Mouse (Mus musculus) intestine, embryonic 15.5 days (tissue): Measurements from ENCODE around the gene She. TPM values are rescaled to one million over a fixed set of nuclear protein-coding genes. Genes with fewer than 3 reads are reported as not detected.

Experiments used
- ATAC-seq: fragments of 200-750 bp; cut with Nextera tagmentation; 2 replicates; pipeline ENCODE4 v1.8.0; 2017; ENCODE audit warnings: moderate TSS enrichment, moderate library complexity
- H3K27ac ChIP-seq: fragments of 300-500 bp; sonication (generic); 2 replicates; pipeline ENCODE4 v1.5.1; 2015; ENCODE audit warnings: mild to moderate bottlenecking, inconsistent platforms
- H3K27me3 ChIP-seq: fragments of 300-500 bp; sonication (generic); replicated peaks from 2 replicates; pipeline ENCODE4 v1.6.1; 2015; ENCODE audit warnings: inconsistent platforms
- H3K36me3 ChIP-seq: fragments of 300-500 bp; sonication (generic); 2 replicates; pipeline ENCODE4 v1.6.1; 2015; ENCODE audit warnings: inconsistent platforms
- H3K4me1 ChIP-seq: fragments of 300-500 bp; sonication (generic); replicated peaks from 2 replicates; pipeline ENCODE4 v1.6.1; 2015; ENCODE audit warnings: inconsistent platforms
- H3K4me2 ChIP-seq: fragments of 300-500 bp; sonication (generic); replicated peaks from 2 replicates; pipeline ENCODE4 v1.6.1; 2015; ENCODE audit warnings: mild to moderate bottlenecking, inconsistent platforms
- H3K4me3 ChIP-seq: fragments of 300-500 bp; sonication (generic); replicated peaks from 2 replicates; pipeline ENCODE4 v1.5.1; 2015; ENCODE audit warnings: inconsistent platforms
- H3K9ac ChIP-seq: fragments of 300-500 bp; sonication (generic); 2 replicates; pipeline ENCODE4 v1.6.1; 2015; ENCODE audit warnings: inconsistent platforms
- H3K9me3 ChIP-seq: fragments of 300-500 bp; sonication (generic); 2 replicates; pipeline ENCODE4 v1.6.1; 2016; ENCODE audit warnings: inconsistent platforms
- WGBS: fragments of 180-500 bp; shearing (Covaris S2); methylation state at CpG from one replicate; pipeline ENCODE4 v1.1.7; 2015; 5-methylcytosine and 5-hydroxymethylcytosine counted together
- polyA plus RNA-seq: library from polyadenylated mRNA; unstranded; fragments of >200 nt; fragmentation: Nextera tagmentation; extraction: Ambion mirVana; gene quantifications from 2 replicates; pipeline ENCODE4 v1.2.1, GENCODE M21; 2015

She gene
- polyA plus RNA-seq, 1 experiment from 2014 or later = 3.8 TPM

- no peak overlapping the region for H3K27ac ChIP-seq
Measured at GRCm38 (mm10) chr3:89896571-89896970, 65.4 kb downstream of the She start.

GRCm38 (mm10) chr3:89897204-89897796 is 66.1 kb downstream of the She start:
- Histone ChIP-seq H3K9ac (no peak overlapping the region; the same call in 1 of the 2 replicates), H3K4me2 (no peak overlapping the region), H3K27ac (no peak overlapping the region), H3K36me3 (no peaks in the 10 kb centered on the region), H3K4me3 (no peak overlapping the region), H3K4me1 (0 out of 2 replicates have a peak, but pooled peaks cover 4% of the 10 kb centered on the region), H3K9me3 (no peaks in the 10 kb centered on the region), H3K27me3 (no peaks in the 10 kb centered on the region)
- ATAC-seq = no peak
- 64% methylated on average over 8 of the region's 8 CpGs for WGBS

More at GRCm38 (mm10) chr3:89896571-89896970, 65.4 kb downstream of the She start:
- H3K4me3 ChIP-seq = no peak overlapping the region
- H3K36me3 ChIP-seq = no peaks in the 10 kb centered on the region
- no peak overlapping the region for H3K4me2 ChIP-seq
- no peaks in the 10 kb centered on the region for H3K9me3 ChIP-seq
- no peak for ATAC-seq
- no peaks in the 10 kb centered on the region for H3K27me3 ChIP-seq
- no peak overlapping the region for H3K9ac ChIP-seq
- 40% methylated on average over 5 of the region's 5 CpGs for WGBS
- 0 out of 2 replicates have a peak, but pooled peaks cover 4% of the 10 kb centered on the region for H3K4me1 ChIP-seq

- H3K36me3 ChIP-seq = no peaks in the 10 kb centered on the region
- no peak overlapping the region for H3K27ac ChIP-seq
- H3K4me3 ChIP-seq = no peak overlapping the region
- H3K9me3 ChIP-seq = no peaks in the 10 kb centered on the region
- H3K27me3 ChIP-seq = no peaks in the 10 kb centered on the region
- no peak overlapping the region for H3K9ac ChIP-seq
- H3K4me1 ChIP-seq = 0 out of 2 replicates have a peak, but pooled peaks cover 4% of the 10 kb centered on the region
- no peak overlapping the region for H3K4me2 ChIP-seq
- no peak for ATAC-seq
- 81% methylated on average over 10 of the region's 10 CpGs for WGBS
Measured at GRCm38 (mm10) chr3:89898011-89898410, 66.8 kb downstream of the She start.

GRCm38 (mm10) chr3:89898870-89899510 is 67.8 kb downstream of the She start:
- no peak overlapping the region for H3K4me3 ChIP-seq
- no peak overlapping the region for H3K9ac ChIP-seq
- 0 out of 2 replicates have a peak overlapping the region, but pooled peaks have one; percentile 27 for H3K27ac ChIP-seq
- no peak overlapping the region for H3K4me2 ChIP-seq
- no peak for ATAC-seq
- H3K9me3 ChIP-seq = no peaks in the 10 kb centered on the region
- H3K4me1 ChIP-seq = 0 out of 2 replicates have a peak, but pooled peaks cover 4% of the 10 kb centered on the region
- 60% methylated on average over 5 of the region's 5 CpGs for WGBS
- H3K27me3 ChIP-seq = no peaks in the 10 kb centered on the region
- no peaks in the 10 kb centered on the region for H3K36me3 ChIP-seq

- Histone ChIP-seq H3K4me1 (0 out of 2 replicates have a peak, but pooled peaks cover 4% of the 10 kb centered on the region), H3K27ac (no peak overlapping the region), H3K4me2 (no peak overlapping the region), H3K9ac (no peak overlapping the region), H3K4me3 (no peak overlapping the region), H3K27me3 (no peaks in the 10 kb centered on the region), H3K36me3 (no peaks in the 10 kb centered on the region), H3K9me3 (no peaks in the 10 kb centered on the region)
- 68% methylated on average over 8 of the region's 8 CpGs for WGBS
- no peak for ATAC-seq
Measured at GRCm38 (mm10) chr3:89899511-89899908, 68.3 kb downstream of the She start.

- ATAC-seq = no peak
- 71% methylated on average over 3 of the region's 3 CpGs for WGBS
Measured at GRCm38 (mm10) chr3:89907846-89908245, 76.7 kb downstream of the She start.

More at GRCm38 (mm10) chr3:89907846-89908245, 76.7 kb downstream of the She start:
- Histone ChIP-seq H3K9ac (no peak overlapping the region), H3K4me3 (no peak overlapping the region), H3K27ac (no peak overlapping the region), H3K27me3 (no peaks in the 10 kb centered on the region; the same call in 1 of the 2 replicates), H3K4me1 (peaks cover 11% of the 10 kb centered on the region; the same call in 1 of the 2 replicates), H3K9me3 (no peaks in the 10 kb centered on the region), H3K36me3 (no peaks in the 10 kb centered on the region), H3K4me2 (no peak overlapping the region)

Other genes with a start within 250 kb of the She start
- gene Adar, start 116.3 kb upstream of the She start, polyA plus RNA-seq = 9.7 and 10.4 TPM in 2 replicates
- gene Chrnb2, start 66.7 kb upstream of the She start, polyA plus RNA-seq = 1.6 and 1.7 TPM in 2 replicates
- 12.3 and 14.3 TPM in 2 replicates for gene Ube2q1, start 57.8 kb upstream of the She start, polyA plus RNA-seq
- 2.3 and 2.8 TPM in 2 replicates for gene Il6ra, start 81.8 kb downstream of the She start, polyA plus RNA-seq
- 8.4 and 10.5 TPM in 2 replicates for gene Atp8b2, start 132.1 kb downstream of the She start, polyA plus RNA-seq
- 128 and 134 TPM in 2 replicates for gene Hax1, start 167.4 kb downstream of the She start, polyA plus RNA-seq
- 188 TPM in 2 replicates for gene 4933434E20Rik, start 220.3 kb downstream of the She start, polyA plus RNA-seq
- 141 and 164 TPM in 2 replicates for gene Ubap2l, start 221.3 kb downstream of the She start, polyA plus RNA-seq
- 562 and 582 TPM in 2 replicates for gene Tpm3, start 241.3 kb downstream of the She start, polyA plus RNA-seq